Mouse (Mus musculus) limb, embryonic 13.5 days (tissue): ENCODE measurements at regions not wholly inside any gene's neighbourhood (a gene's known extent, or its start where the extent isn't known, plus 50 kb on each side); places are given as distances from the start of the nearest gene placed in this dataset.
A peak's percentile ranks its signal among the peaks of the same experiment; 100 is the strongest.

Experiments
- ATAC-seq: fragments of 200-750 bp; cut with Nextera tagmentation; 2 replicates; pipeline ENCODE4 v1.8.0; 2017; ENCODE audit warnings: low read depth, moderate number of reproducible peaks, moderate TSS enrichment; ENCODE audit not compliant: low FRiP score
- H3K27ac ChIP-seq: fragments of 300-500 bp; sonication (generic); 2 replicates; pipeline ENCODE4 v1.5.1; 2015; ENCODE audit warnings: inconsistent platforms, mild to moderate bottlenecking, moderate library complexity
- H3K27me3 ChIP-seq: fragments of 300-500 bp; sonication (generic); 2 replicates; pipeline ENCODE4 v1.6.1; 2015; ENCODE audit warnings: mild to moderate bottlenecking, inconsistent platforms
- H3K36me3 ChIP-seq: fragments of 300-500 bp; sonication (generic); 2 replicates; pipeline ENCODE4 v1.6.1; 2015; ENCODE audit warnings: inconsistent platforms, mild to moderate bottlenecking, moderate library complexity
- H3K4me1 ChIP-seq: fragments of 300-500 bp; sonication (generic); 2 replicates; pipeline ENCODE4 v1.6.1; 2015; ENCODE audit warnings: inconsistent platforms
- H3K4me2 ChIP-seq: fragments of 300-500 bp; sonication (generic); replicated peaks from 2 replicates; pipeline ENCODE4 v1.6.1; 2015; ENCODE audit warnings: inconsistent platforms, mild to moderate bottlenecking, moderate library complexity
- H3K4me3 ChIP-seq: fragments of 300-500 bp; sonication (generic); 2 replicates; pipeline ENCODE4 v1.5.1; 2015; ENCODE audit warnings: moderate library complexity, mild to moderate bottlenecking, inconsistent platforms
- H3K9ac ChIP-seq: fragments of 300-500 bp; sonication (generic); 2 replicates; pipeline ENCODE4 v1.6.1; 2015; ENCODE audit warnings: mild to moderate bottlenecking, inconsistent platforms
- H3K9me3 ChIP-seq: fragments of 300-500 bp; sonication (generic); 2 replicates; pipeline ENCODE4 v1.6.1; 2016; ENCODE audit warnings: inconsistent platforms
- WGBS: fragments of 180-500 bp; shearing (Covaris S2); methylation state at CpG from one replicate; pipeline ENCODE4 v1.1.7; 2015; 5-methylcytosine and 5-hydroxymethylcytosine counted together

- 0 out of 2 replicates have a peak, but pooled peaks cover 4% of the 10 kb centered on the region for H3K4me1 ChIP-seq
- H3K27ac ChIP-seq = no peak overlapping the region
- H3K27me3 ChIP-seq = no peaks in the 10 kb centered on the region
- no peak overlapping the region for H3K4me2 ChIP-seq
- H3K9ac ChIP-seq = no peak overlapping the region
- H3K4me3 ChIP-seq = no peak overlapping the region
- no peaks in the 10 kb centered on the region for H3K36me3 ChIP-seq
- 6% methylated on average over 2 of the region's 2 CpGs for WGBS
- no peaks in the 10 kb centered on the region for H3K9me3 ChIP-seq
- ATAC-seq = peak; percentile 78
Measured at GRCm38 (mm10) chr10:9210646-9211045, 324.8 kb upstream of the Sash1 start.

GRCm38 (mm10) chr10:9204096-9204495, 318.2 kb upstream of the Sash1 start:
- H3K9me3 ChIP-seq = no peaks in the 10 kb centered on the region
- no peak overlapping the region for H3K4me2 ChIP-seq
- H3K9ac ChIP-seq = no peak overlapping the region
- H3K36me3 ChIP-seq = no peaks in the 10 kb centered on the region
- no peaks in the 10 kb centered on the region for H3K27me3 ChIP-seq
- no peaks in the 10 kb centered on the region for H3K4me1 ChIP-seq
- 73% methylated on average over 8 of the region's 8 CpGs for WGBS
- ATAC-seq = no peak
- H3K27ac ChIP-seq = no peak overlapping the region
- H3K4me3 ChIP-seq = no peak overlapping the region

- no peak overlapping the region for H3K27ac ChIP-seq
- no peak for ATAC-seq
- no peaks in the 10 kb centered on the region for H3K9me3 ChIP-seq
- H3K4me1 ChIP-seq = no peaks in the 10 kb centered on the region
- no peak overlapping the region for H3K4me2 ChIP-seq
- WGBS = 81% methylated on average over 6 of the region's 6 CpGs
- H3K36me3 ChIP-seq = no peaks in the 10 kb centered on the region
- no peaks in the 10 kb centered on the region for H3K27me3 ChIP-seq
- H3K9ac ChIP-seq = no peak overlapping the region
- H3K4me3 ChIP-seq = no peak overlapping the region
Measured at GRCm38 (mm10) chr10:9203323-9203722, 317.5 kb upstream of the Sash1 start.

- no peaks in the 10 kb centered on the region for H3K4me1 ChIP-seq
- 27% methylated on average over 1 of the region's 1 CpGs for WGBS
- H3K4me3 ChIP-seq = no peak overlapping the region
- H3K27me3 ChIP-seq = no peaks in the 10 kb centered on the region
- no peak overlapping the region for H3K4me2 ChIP-seq
- no peak for ATAC-seq
- no peaks in the 10 kb centered on the region for H3K9me3 ChIP-seq
- H3K9ac ChIP-seq = no peak overlapping the region
- no peaks in the 10 kb centered on the region for H3K36me3 ChIP-seq
- H3K27ac ChIP-seq = no peak overlapping the region
Measured at GRCm38 (mm10) chr10:9202922-9203321, 317.1 kb upstream of the Sash1 start.

GRCm38 (mm10) chr10:9174997-9175396, 289.1 kb upstream of the Sash1 start:
- H3K27me3 ChIP-seq = no peaks in the 10 kb centered on the region
- no peaks in the 10 kb centered on the region for H3K9me3 ChIP-seq
- ATAC-seq = no peak
- no peak overlapping the region for H3K9ac ChIP-seq
- no peak overlapping the region for H3K27ac ChIP-seq
- H3K4me2 ChIP-seq = no peak overlapping the region
- 52% methylated on average over 3 of the region's 3 CpGs for WGBS
- no peaks in the 10 kb centered on the region for H3K4me1 ChIP-seq
- no peak overlapping the region for H3K4me3 ChIP-seq
- H3K36me3 ChIP-seq = no peaks in the 10 kb centered on the region

GRCm38 (mm10) chr10:9173509-9173908, 287.6 kb upstream of the Sash1 start:
- no peak overlapping the region for H3K4me2 ChIP-seq
- H3K27ac ChIP-seq = no peak overlapping the region
- no peak for ATAC-seq
- no peaks in the 10 kb centered on the region for H3K4me1 ChIP-seq
- H3K36me3 ChIP-seq = no peaks in the 10 kb centered on the region
- H3K9me3 ChIP-seq = no peaks in the 10 kb centered on the region
- no peak overlapping the region for H3K4me3 ChIP-seq
- no peaks in the 10 kb centered on the region for H3K27me3 ChIP-seq
- WGBS = 83% methylated on average over 2 of the region's 2 CpGs
- no peak overlapping the region for H3K9ac ChIP-seq

- 82% methylated on average over 7 of the region's 7 CpGs for WGBS
- ATAC-seq = no peak
- no peak overlapping the region for H3K27ac ChIP-seq
Measured at GRCm38 (mm10) chr10:9168725-9169124, 282.9 kb upstream of the Sash1 start.

GRCm38 (mm10) chr10:9166017-9166416, 280.1 kb upstream of the Sash1 start:
- no peaks in the 10 kb centered on the region for H3K27me3 ChIP-seq
- H3K27ac ChIP-seq = no peak overlapping the region
- no peak for ATAC-seq
- H3K9ac ChIP-seq = no peak overlapping the region
- no peaks in the 10 kb centered on the region for H3K4me1 ChIP-seq
- peaks cover 3% of the 10 kb centered on the region; the same call in 1 of the 2 replicates for H3K9me3 ChIP-seq
- H3K36me3 ChIP-seq = no peaks in the 10 kb centered on the region
- no peak overlapping the region for H3K4me2 ChIP-seq
- WGBS = 83% methylated on average over 12 of the region's 12 CpGs
- H3K4me3 ChIP-seq = no peak overlapping the region

More at GRCm38 (mm10) chr10:9168725-9169124, 282.9 kb upstream of the Sash1 start:
- no peaks in the 10 kb centered on the region for H3K36me3 ChIP-seq
- no peak overlapping the region for H3K4me2 ChIP-seq
- H3K4me1 ChIP-seq = no peaks in the 10 kb centered on the region
- no peak overlapping the region for H3K4me3 ChIP-seq
- no peak overlapping the region for H3K9ac ChIP-seq
- H3K27me3 ChIP-seq = no peaks in the 10 kb centered on the region
- peaks cover 3% of the 10 kb centered on the region; the same call in 1 of the 2 replicates for H3K9me3 ChIP-seq

GRCm38 (mm10) chr10:9165598-9165997, 279.7 kb upstream of the Sash1 start:
- peaks cover 3% of the 10 kb centered on the region; the same call in 1 of the 2 replicates for H3K9me3 ChIP-seq
- H3K27me3 ChIP-seq = no peaks in the 10 kb centered on the region
- WGBS = 87% methylated on average over 12 of the region's 12 CpGs
- no peak overlapping the region for H3K4me3 ChIP-seq
- no peak overlapping the region for H3K9ac ChIP-seq
- H3K27ac ChIP-seq = no peak overlapping the region
- H3K4me2 ChIP-seq = no peak overlapping the region
- H3K36me3 ChIP-seq = no peaks in the 10 kb centered on the region
- ATAC-seq = no peak
- no peaks in the 10 kb centered on the region for H3K4me1 ChIP-seq

GRCm38 (mm10) chr10:9164333-9164732, 278.5 kb upstream of the Sash1 start:
- Histone ChIP-seq H3K4me1 (no peaks in the 10 kb centered on the region), H3K4me2 (no peak overlapping the region)
- 84% methylated on average over 7 of the region's 7 CpGs for WGBS

GRCm38 (mm10) chr10:9161597-9161996, 275.7 kb upstream of the Sash1 start:
- Histone ChIP-seq H3K27me3 (no peaks in the 10 kb centered on the region), H3K4me2 (no peak overlapping the region), H3K27ac (no peak overlapping the region), H3K4me3 (no peak overlapping the region), H3K9me3 (no peaks in the 10 kb centered on the region), H3K4me1 (no peaks in the 10 kb centered on the region), H3K36me3 (no peaks in the 10 kb centered on the region), H3K9ac (no peak overlapping the region)
- no peak for ATAC-seq
- WGBS = 95% methylated on average over 7 of the region's 7 CpGs

More at GRCm38 (mm10) chr10:9164333-9164732, 278.5 kb upstream of the Sash1 start:
- no peak overlapping the region for H3K27ac ChIP-seq
- H3K9me3 ChIP-seq = peaks cover 3% of the 10 kb centered on the region; the same call in 1 of the 2 replicates
- no peak overlapping the region for H3K9ac ChIP-seq
- H3K36me3 ChIP-seq = no peaks in the 10 kb centered on the region
- no peak for ATAC-seq
- no peak overlapping the region for H3K4me3 ChIP-seq
- H3K27me3 ChIP-seq = no peaks in the 10 kb centered on the region

GRCm38 (mm10) chr10:9157299-9158215, 271.7 kb upstream of the Sash1 start:
- ATAC-seq = no peak
- WGBS = 85% methylated on average over 10 of the region's 10 CpGs
- no peaks in the 10 kb centered on the region for H3K36me3 ChIP-seq

More at GRCm38 (mm10) chr10:9157299-9158215, 271.7 kb upstream of the Sash1 start:
- H3K27ac ChIP-seq = no peak overlapping the region
- no peaks in the 10 kb centered on the region for H3K9me3 ChIP-seq
- no peak overlapping the region for H3K4me3 ChIP-seq
- no peak overlapping the region for H3K4me2 ChIP-seq
- H3K9ac ChIP-seq = no peak overlapping the region
- no peaks in the 10 kb centered on the region for H3K4me1 ChIP-seq
- no peaks in the 10 kb centered on the region for H3K27me3 ChIP-seq
